9 mouse cellular contexts compared by ENCODE assay signal in the genomic region with DNA sequence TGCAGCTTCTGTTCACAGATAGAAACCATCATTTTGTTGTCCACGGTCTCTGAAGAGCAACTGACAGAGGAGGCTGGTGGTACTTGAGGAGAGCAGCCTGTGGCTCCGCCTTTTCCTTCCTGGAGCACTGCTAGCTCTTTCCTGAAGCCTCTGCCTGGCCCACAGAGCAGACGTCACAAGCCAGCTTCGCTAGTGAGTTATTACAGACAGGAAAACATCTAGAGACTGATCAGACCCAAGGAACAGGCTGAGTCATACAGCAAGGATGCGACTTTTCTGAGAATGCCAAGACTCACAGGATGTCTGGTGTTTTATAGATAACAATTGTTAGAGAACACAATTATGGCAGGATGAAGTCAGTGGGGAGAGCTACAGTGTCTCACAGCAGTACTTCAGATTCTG. TPM values are rescaled to one million over a fixed set of nuclear protein-coding genes. Genes with fewer than 3 reads are reported as not detected.
DNase-seq lines count a peak whose midpoint lies in the region; ATAC-seq and TF ChIP-seq lines count a peak whose summit lies in the region.
"Had no signal": no experiment of that assay in that cellular context is flagged by ENCODE, and none has a peak within 500 bp of the region (broad histone marks: within the 10 kb centered on the region; RNA-seq: fewer than 3 reads in every experiment).

Gm49391 (minus strand) TSS at position 72 of the 402 bp plus-strand sequence.
Ctla2a (minus strand) TSS at position 126 of the 402 bp plus-strand sequence.

- no peak within 1 kb of the TSS for H3ac ChIP-seq in myocyte (ENCODE audit: control insufficient read depth, insufficient read length)

- DNase-seq in 3T3-L1 (ENCODE audit: low read depth, low spot score), result peak; percentile 86
- DNase-seq in adrenal gland, adult 2 months, result peak; percentile 52
- DNase-seq in kidney, postnatal 36 days, result peak; percentile 64 to 80
- no peak for DNase-seq in cerebellum, adult 8-10 months
- no peak for DNase-seq in retina, embryonic 14.5 days (ENCODE audit: low spot score)
- DNase-seq in layer of hippocampus, adult 9-10 months (ENCODE audit: low spot score), result no peak

- no peak for TF ChIP-seq POLR2A in myocyte (IDR thresholded peaks at IDR 0.05; ENCODE audit: insufficient read length, low read depth)

- WGBS in heart, embryonic 11.5 days (ENCODE audit: insufficient replicate concordance), result 40% methylated on average over 5 of the region's 5 CpGs

- no peak within 1 kb of the TSS for H3K4me2 ChIP-seq in heart, embryonic 11.5 days
- H3K4me2 ChIP-seq in myocyte (ENCODE audit: low read depth), result peak within 1 kb of the TSS; percentile 61

- H3K36me3 ChIP-seq in heart, embryonic 11.5 days (ENCODE audit: control insufficient read depth, insufficient read depth, low read length), result no peaks in the 10 kb centered on the region
- H3K36me3 ChIP-seq in myocyte (ENCODE audit: control insufficient read depth, insufficient read depth), result no peaks in the 10 kb centered on the region

- no peaks in the 10 kb centered on the region for H3K4me1 ChIP-seq in heart, embryonic 11.5 days (ENCODE audit: control insufficient read depth, insufficient read depth, low read length)

- H3K9ac ChIP-seq in heart, embryonic 11.5 days (ENCODE audit: low read depth, low read length), result no peak within 1 kb of the TSS

- no peak within 1 kb of the TSS for H3K4me3 ChIP-seq in heart, embryonic 11.5 days (ENCODE audit: low read depth, low read length)
- H3K4me3 ChIP-seq in myocyte, result no peak within 1 kb of the TSS

- no peaks in the 10 kb centered on the region for H3K79me2 ChIP-seq in myocyte (ENCODE audit: control insufficient read depth, insufficient read depth)

- 0 out of 2 replicates have a peak, but pooled peaks cover 3% of the 10 kb centered on the region for H3K9me3 ChIP-seq in heart, embryonic 11.5 days (replicated peaks; ENCODE audit: control insufficient read depth, low read length)

- ATAC-seq in heart, embryonic 11.5 days (replicated peaks; ENCODE audit: insufficient number of reproducible peaks, low FRiP score, low TSS enrichment), result peak; percentile 83

- peak within 1 kb of the TSS; percentile 5; the same call in 1 of the 2 replicates for H3K27ac ChIP-seq in heart, embryonic 11.5 days (ENCODE audit: low read depth, low read length)
- H3K27ac ChIP-seq: macrophage had no signal

- H3K27me3 ChIP-seq in heart, embryonic 11.5 days (ENCODE audit: control insufficient read depth, insufficient read depth, low read length), result no peaks in the 10 kb centered on the region
- H3K27me3 ChIP-seq in myocyte (ENCODE audit: control insufficient read depth, insufficient read depth, insufficient read length), result no peaks in the 10 kb centered on the region

TF ChIP-seq in myocyte, 11 proteins besides CTCF, POLR2A, EP300 and RAD21:
- TF ChIP-seq SRF (IDR thresholded peaks at IDR 0.05; ENCODE audit: control insufficient read depth, insufficient read length, low read depth), result no peak

RNA-seq across cellular contexts. Expression of gene Gm49391, which starts in this region (rescaled TPM):
- 1 to 10 TPM in 1 of 2 experiments, not detected in 1; 1.0 TPM for total RNA-seq in adrenal gland, adult 2 months (2021)
- 0.16 TPM in 1 of 2 replicates, not detected in the other for polyA plus RNA-seq in adrenal gland, adult 2 months (2012; rRNA removed)
- polyA plus RNA-seq in heart, embryonic 11.5 days (2014; fragmentation: Nextera tagmentation; extraction: Ambion mirVana), result 4.6 TPM in 1 of 2 replicates, not detected in the other
- 0.76 TPM for polyA plus RNA-seq in myocyte (2012; fragmentation: generic; extraction: Trizol)

RNA-seq across cellular contexts. Expression of gene Ctla2a, which starts in this region (rescaled TPM):
- 10 to 100 TPM; 19.3 to 47.5 TPM for total RNA-seq in adrenal gland, adult 2 months (2021)
- polyA plus RNA-seq in adrenal gland, adult 2 months (2012; rRNA removed), result 0.46 and 0.91 TPM in 2 replicates
- polyA plus RNA-seq in heart, embryonic 11.5 days (2014; fragmentation: Nextera tagmentation; extraction: Ambion mirVana), result 60.7 and 62.5 TPM in 2 replicates
- polyA plus RNA-seq in myocyte (2012; fragmentation: generic; extraction: Trizol), result 10.3 TPM

Comparison
In these comparisons a context has a peak if more than half of its experiments do, and no peak if none do; other contexts are left out.
1. DNase-seq: peak in 3T3-L1 (single experiment), adrenal gland, adult 2 months (single experiment) and kidney, postnatal 36 days (2 of 2); none in cerebellum, adult 8-10 months (single experiment), retina, embryonic 14.5 days (single experiment) and layer of hippocampus, adult 9-10 months (single experiment).